Mouse (Mus musculus) G1E (cell line): Measurements from ENCODE around the gene Adgrg2.

Source experiments
- CTCF ChIP-seq: IDR thresholded peaks from 2 replicates; pipeline ENCODE4 v1.5.1; 2012; ENCODE audit warnings: low read depth, low read length, inconsistent platforms, mixed read lengths
- GATA1 ChIP-seq: IDR thresholded peaks from 2 replicates; pipeline ENCODE4 v1.6.1; 2012; ENCODE audit warnings: borderline replicate concordance, low read length, inconsistent platforms, mixed read lengths
- TAL1 ChIP-seq: conservative IDR thresholded peaks from 2 replicates; pipeline ENCODE4 v1.6.1; 2012; ENCODE audit warnings: low read depth, low read length, inconsistent platforms, mixed read lengths

- TF ChIP-seq GATA1 (no peak), CTCF (no peak), TAL1 (no peak)
Observed at GRCm38 (mm10) chrX:160384748-160385501, 5.6 kb upstream of the Adgrg2 start.
